Mouse (Mus musculus) G1E (cell line): ENCODE measurements around the gene Svs2.

Experiments
- CTCF ChIP-seq: IDR thresholded peaks from 2 replicates; pipeline ENCODE4 v1.5.1; 2012; ENCODE audit warnings: low read depth, low read length, inconsistent platforms, mixed read lengths
- GATA1 ChIP-seq: IDR thresholded peaks from 2 replicates; pipeline ENCODE4 v1.6.1; 2012; ENCODE audit warnings: borderline replicate concordance, low read length, inconsistent platforms, mixed read lengths
- POLR2AphosphoS5 ChIP-seq: IDR thresholded peaks from 2 replicates; pipeline ENCODE4 v1.6.1; 2012; ENCODE audit warnings: low read depth, low read length, inconsistent platforms; ENCODE audit not compliant: insufficient replicate concordance
- TAL1 ChIP-seq: conservative IDR thresholded peaks from 2 replicates; pipeline ENCODE4 v1.6.1; 2012; ENCODE audit warnings: low read depth, low read length, inconsistent platforms, mixed read lengths

GRCm38 (mm10) chr2:164190576-164190975 is 47.7 kb downstream of the Svs2 start, which contains the start of gene Wfdc12:
- TF ChIP-seq CTCF: no peak
- TF ChIP-seq GATA1: no peak
- no peak for TF ChIP-seq POLR2AphosphoS5
- TF ChIP-seq TAL1: no peak
